Mouse (Mus musculus) G1E (cell line): ENCODE results near the gene Flad1. TPM values are rescaled to one million over a fixed set of nuclear protein-coding genes. Genes with fewer than 3 reads are reported as not detected.
A peak's percentile ranks its signal among the peaks of the same experiment; 100 is the strongest.

Source experiments
- ATAC-seq: 2 replicates; pipeline ENCODE4 v1.8.0; 2016; ENCODE audit warnings: mild to moderate bottlenecking; ENCODE audit not compliant: insufficient number of reproducible peaks, poor library complexity, low FRiP score, severe bottlenecking; ENCODE audit errors: extremely low read depth
- DNase-seq: peaks from one replicate; pipeline ENCODE4 v3.0.0; 2012; ENCODE audit warnings: low spot score
- H3K27me3 ChIP-seq: 2 replicates; pipeline ENCODE4 v1.6.1; 2012; ENCODE audit warnings: mild to moderate bottlenecking, low read length, inconsistent platforms; ENCODE audit not compliant: insufficient read depth
- H3K36me3 ChIP-seq: replicated peaks from 2 replicates; pipeline ENCODE3; 2012; ENCODE audit warnings: mild to moderate bottlenecking, inconsistent platforms
- H3K4me1 ChIP-seq: 2 replicates; pipeline ENCODE4 v1.6.1; 2012; ENCODE audit warnings: low read depth, low read length, inconsistent platforms, mixed read lengths; ENCODE audit not compliant: insufficient read depth
- H3K4me3 ChIP-seq: 2 replicates; pipeline ENCODE4 v1.5.1; 2012; ENCODE audit warnings: low read depth, mild to moderate bottlenecking, inconsistent platforms, low read length, moderate library complexity, mixed read lengths
- H3K9me3 ChIP-seq: replicated peaks from 2 replicates; pipeline ENCODE4 v1.6.1; 2012; ENCODE audit warnings: inconsistent platforms
- CTCF ChIP-seq: IDR thresholded peaks from 2 replicates; pipeline ENCODE4 v1.5.1; 2012; ENCODE audit warnings: low read depth, low read length, inconsistent platforms, mixed read lengths
- GATA1 ChIP-seq: IDR thresholded peaks from 2 replicates; pipeline ENCODE4 v1.6.1; 2012; ENCODE audit warnings: borderline replicate concordance, low read length, inconsistent platforms, mixed read lengths
- GATA2 ChIP-seq: IDR thresholded peaks from 2 replicates; pipeline ENCODE4 v1.6.1; 2012; ENCODE audit warnings: low read depth, low read length, inconsistent platforms, borderline replicate concordance
- POLR2AphosphoS5 ChIP-seq: IDR thresholded peaks from 2 replicates; pipeline ENCODE4 v1.6.1; 2012; ENCODE audit warnings: low read depth, low read length, inconsistent platforms; ENCODE audit not compliant: insufficient replicate concordance
- TAL1 ChIP-seq: conservative IDR thresholded peaks from 2 replicates; pipeline ENCODE4 v1.6.1; 2012; ENCODE audit warnings: low read depth, low read length, inconsistent platforms, mixed read lengths
- polyA plus RNA-seq: library from polyadenylated mRNA; stranded (reverse); fragments of >175 nt; gene quantifications from 2 replicates; pipeline ENCODE4 v1.2.3, GENCODE M21; 2012
- total RNA-seq, 2 experiments: library from RNA; stranded (forward) in 1 of 2; stranded (reverse) in 1 of 2; fragments of 200-1000 nt in 1 of 2; fragments of >200 nt in 1 of 2; fragmentation: Nextera tagmentation in 1 of 2; gene quantifications; 2 replicates each; pipeline ENCODE4 v1.2.3; 2014 to 2017

Gene Flad1
- total and polyA plus RNA-seq, 3 experiments, result 17.8 to 22.0 (median 18.0) TPM

- Histone ChIP-seq H3K27me3 (no peaks in the 10 kb centered on the region), H3K9me3 (no peaks in the 10 kb centered on the region), H3K4me1 (peaks cover 77% of the 10 kb centered on the region), H3K4me3 (peak overlapping the region; percentile 68; the same call in 1 of the 2 replicates), H3K36me3 (peaks cover 56% of the 10 kb centered on the region)
- DNase-seq (no peak), ATAC-seq (no peak)
- TF ChIP-seq CTCF (no peak), POLR2AphosphoS5 (no peak), GATA2 (no peak), GATA1 (no peak), TAL1 (no peak)
Measured at GRCm38 (mm10) chr3:89420421-89420820, 8.8 kb upstream of the Flad1 start.

- H3K36me3 ChIP-seq, result peaks cover 56% of the 10 kb centered on the region
- TF ChIP-seq GATA1 (no peak), CTCF (no peak), POLR2AphosphoS5 (no peak), TAL1 (no peak), GATA2 (no peak)
- DNase-seq (no peak), ATAC-seq (no peak)
- H3K4me3 ChIP-seq, result peak overlapping the region; percentile 74; the same call in 1 of the 2 replicates
- peaks cover 73% of the 10 kb centered on the region for H3K4me1 ChIP-seq
- no peaks in the 10 kb centered on the region for H3K27me3 ChIP-seq
- no peaks in the 10 kb centered on the region for H3K9me3 ChIP-seq
Measured at GRCm38 (mm10) chr3:89419981-89420380, 8.3 kb upstream of the Flad1 start.

GRCm38 (mm10) chr3:89419571-89419970 lies 7.9 kb upstream of the Flad1 start:
- Histone ChIP-seq H3K36me3 (peaks cover 56% of the 10 kb centered on the region), H3K27me3 (no peaks in the 10 kb centered on the region), H3K9me3 (no peaks in the 10 kb centered on the region), H3K4me3 (peak overlapping the region; percentile 74), H3K4me1 (peaks cover 69% of the 10 kb centered on the region)
- TF ChIP-seq GATA2 (no peak), POLR2AphosphoS5 (no peak), TAL1 (no peak), CTCF (no peak), GATA1 (no peak)
- DNase-seq, result no peak
- no peak for ATAC-seq

- H3K27me3 ChIP-seq, result no peaks in the 10 kb centered on the region
- ATAC-seq (no peak), DNase-seq (no peak)
- peaks cover 62% of the 10 kb centered on the region for H3K4me1 ChIP-seq
- TF ChIP-seq TAL1, result no peak
- TF ChIP-seq GATA2, result no peak
- TF ChIP-seq GATA1, result no peak
- TF ChIP-seq CTCF, result no peak
- TF ChIP-seq POLR2AphosphoS5, result no peak
- H3K4me3 ChIP-seq, result peak overlapping the region; percentile 74
- H3K36me3 ChIP-seq, result peaks cover 56% of the 10 kb centered on the region
- no peaks in the 10 kb centered on the region for H3K9me3 ChIP-seq
Measured at GRCm38 (mm10) chr3:89418861-89419250, 7.2 kb upstream of the Flad1 start.

GRCm38 (mm10) chr3:89418170-89418860 lies 6.6 kb upstream of the Flad1 start, which contains the start of the genes Cks1b and Shc1:
Gene Cks1b, minus strand, starts transcription at chr3:89418383.
Gene Shc1, plus strand, starts transcription at chr3:89418443.
- peak; percentile 90 for ATAC-seq
- peaks cover 56% of the 10 kb centered on the region for H3K4me1 ChIP-seq
- peak; percentile 94 for DNase-seq
- TF ChIP-seq TAL1 (no peak), CTCF (no peak), POLR2AphosphoS5 (no peak), GATA1 (no peak), GATA2 (no peak)
- no peaks in the 10 kb centered on the region for H3K9me3 ChIP-seq
- H3K27me3 ChIP-seq, result no peaks in the 10 kb centered on the region
- H3K4me3 ChIP-seq, result peak within 1 kb of the TSS; percentile 74
- peaks cover 55% of the 10 kb centered on the region for H3K36me3 ChIP-seq

GRCm38 (mm10) chr3:89417840-89418169 lies 6.1 kb upstream of the Flad1 start:
- no peak for TF ChIP-seq TAL1
- TF ChIP-seq GATA1, result no peak
- TF ChIP-seq GATA2, result no peak
- TF ChIP-seq CTCF, result no peak
- no peak for TF ChIP-seq POLR2AphosphoS5

GRCm38 (mm10) chr3:89417131-89417530 lies 5.5 kb upstream of the Flad1 start:
- Histone ChIP-seq H3K9me3 (no peaks in the 10 kb centered on the region), H3K4me3 (peak overlapping the region; percentile 74), H3K36me3 (peaks cover 51% of the 10 kb centered on the region), H3K4me1 (peaks cover 50% of the 10 kb centered on the region), H3K27me3 (no peaks in the 10 kb centered on the region)
- ATAC-seq, result no peak
- TF ChIP-seq GATA2 (no peak), GATA1 (no peak), POLR2AphosphoS5 (no peak), CTCF (no peak), TAL1 (no peak)
- no peak for DNase-seq

More at GRCm38 (mm10) chr3:89417840-89418169, 6.1 kb upstream of the Flad1 start:
- no peak for ATAC-seq
- H3K4me1 ChIP-seq, result peaks cover 51% of the 10 kb centered on the region
- peak overlapping the region; percentile 74 for H3K4me3 ChIP-seq
- peaks cover 55% of the 10 kb centered on the region for H3K36me3 ChIP-seq
- H3K27me3 ChIP-seq, result no peaks in the 10 kb centered on the region
- DNase-seq, result peak; percentile 62
- no peaks in the 10 kb centered on the region for H3K9me3 ChIP-seq
